Mouse (Mus musculus) testis, adult 2 months (tissue): Measurements from ENCODE around the gene Pde9a.

ENCODE experiments used
- CTCF ChIP-seq: fragments of 200-500 bp; IDR thresholded peaks from 2 replicates; pipeline ENCODE4 v1.5.1; 2012; ENCODE audit warnings: low read depth, mild to moderate bottlenecking, inconsistent platforms, low read length, moderate library complexity; ENCODE audit not compliant: control insufficient read depth, insufficient read depth, insufficient replicate concordance
- POLR2A ChIP-seq: fragments of 200-500 bp; IDR thresholded peaks from 2 replicates; pipeline ENCODE4 v1.6.1; 2012; ENCODE audit warnings: low read depth, mild to moderate bottlenecking, inconsistent platforms, low read length, moderate library complexity; ENCODE audit not compliant: control insufficient read depth

DNA sequence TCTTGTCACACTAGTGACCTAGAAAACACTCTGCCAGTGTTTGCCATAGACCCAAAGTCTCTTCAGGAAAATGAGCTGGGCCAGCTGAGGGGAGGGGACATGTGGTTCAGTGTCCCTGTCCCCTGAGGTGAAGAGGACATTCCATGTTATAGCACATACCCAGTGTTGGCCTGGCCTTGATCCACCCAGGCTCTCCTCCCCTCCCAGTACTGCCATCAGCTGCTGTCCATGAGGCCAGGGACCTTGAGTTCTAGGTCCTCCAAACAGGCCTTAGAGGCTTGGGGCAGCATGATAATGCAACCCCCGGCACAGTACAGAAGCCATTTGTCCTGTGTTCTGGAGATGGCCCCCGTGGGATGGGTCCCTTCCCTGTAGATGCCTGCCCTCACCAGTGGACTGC lies 46.2 kb upstream of the Pde9a start:
- no peak for TF ChIP-seq POLR2A
- no peak for TF ChIP-seq CTCF
